Mouse (Mus musculus) E14TG2a.4 (cell line): Measurements from ENCODE around the gene Ntm.

ENCODE experiments used
- H3K27me3 ChIP-seq: 2 replicates; pipeline ENCODE4 v1.6.1; 2014; ENCODE audit warnings: low read length, control low read depth; ENCODE audit not compliant: insufficient read depth
- H3K36me3 ChIP-seq: 2 replicates; pipeline ENCODE4 v1.6.1; 2014; ENCODE audit warnings: low read length, control low read depth; ENCODE audit not compliant: insufficient read depth
- H3K4me1 ChIP-seq: replicated peaks from 2 replicates; pipeline ENCODE4 v1.6.1; 2014; ENCODE audit warnings: low read depth, low read length, control low read depth
- H3K4me3 ChIP-seq: replicated peaks from 2 replicates; pipeline ENCODE4 v1.5.1; 2014; ENCODE audit warnings: mild to moderate bottlenecking, low read length
- H3K9me3 ChIP-seq: 2 replicates; pipeline ENCODE4 v1.6.1; 2014; ENCODE audit warnings: low read length, control low read depth
- CTCF ChIP-seq: conservative IDR thresholded peaks from 2 replicates; pipeline ENCODE4 v1.5.1; 2014; ENCODE audit warnings: low read length
- NANOG ChIP-seq: IDR thresholded peaks from 2 replicates; pipeline ENCODE4 v1.6.1; 2014; ENCODE audit warnings: borderline replicate concordance, low read length, mixed read lengths
- POU5F1 ChIP-seq: IDR thresholded peaks from 2 replicates; pipeline ENCODE4 v1.6.1; 2014; ENCODE audit warnings: low read length, borderline replicate concordance

Gene Ntm

DNA sequence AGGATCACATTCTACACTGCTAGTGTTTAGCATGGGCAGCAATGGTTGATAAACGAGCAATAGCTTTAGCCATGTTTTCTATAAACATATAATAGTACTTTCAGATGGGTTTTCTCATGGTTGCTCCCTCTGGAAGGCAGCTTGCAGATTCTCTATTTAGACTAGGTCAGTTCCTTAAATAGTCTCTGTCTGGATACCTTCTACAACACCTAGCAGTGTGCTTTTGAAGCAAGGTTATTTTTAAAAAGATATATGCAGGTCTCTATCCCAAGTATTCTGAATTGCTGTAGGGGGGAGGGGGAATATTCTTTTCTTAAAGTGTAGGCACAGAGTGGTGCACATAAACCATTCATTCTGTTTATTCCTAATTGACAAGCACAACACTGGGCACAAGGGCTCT is 511.7 kb downstream of the Ntm start:
- H3K4me3 ChIP-seq, result no peak overlapping the region
- H3K36me3 ChIP-seq, result no peaks in the 10 kb centered on the region
- H3K4me1 ChIP-seq, result no peaks in the 10 kb centered on the region
- H3K9me3 ChIP-seq, result no peaks in the 10 kb centered on the region
- no peak for TF ChIP-seq CTCF
- no peak for TF ChIP-seq NANOG
- no peak for TF ChIP-seq POU5F1
- no peaks in the 10 kb centered on the region for H3K27me3 ChIP-seq

DNA sequence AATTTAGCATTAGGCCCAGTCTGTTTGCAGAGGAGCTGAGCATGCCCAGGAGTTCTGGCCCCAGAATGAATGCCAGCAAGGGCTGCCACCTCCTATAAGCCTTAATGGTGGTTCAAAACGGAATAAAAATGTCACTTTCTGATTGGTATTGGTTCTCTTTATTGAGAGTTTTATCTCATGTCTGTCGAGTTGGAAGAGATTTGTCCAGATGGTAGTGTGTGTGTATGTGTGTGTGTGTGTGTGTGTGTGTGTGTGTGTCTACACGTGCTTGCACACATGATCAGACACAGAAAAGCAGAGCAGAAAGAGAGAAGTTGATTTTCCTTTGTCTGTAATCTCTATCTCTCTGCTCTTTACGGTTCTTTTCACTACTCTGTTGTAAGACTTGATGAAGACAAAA is 518.9 kb downstream of the Ntm start:
- Histone ChIP-seq H3K4me1 (no peaks in the 10 kb centered on the region), H3K4me3 (no peak overlapping the region), H3K36me3 (no peaks in the 10 kb centered on the region), H3K27me3 (no peaks in the 10 kb centered on the region), H3K9me3 (no peaks in the 10 kb centered on the region)
- no peak for TF ChIP-seq POU5F1
- TF ChIP-seq NANOG, result no peak
- TF ChIP-seq CTCF, result no peak

DNA sequence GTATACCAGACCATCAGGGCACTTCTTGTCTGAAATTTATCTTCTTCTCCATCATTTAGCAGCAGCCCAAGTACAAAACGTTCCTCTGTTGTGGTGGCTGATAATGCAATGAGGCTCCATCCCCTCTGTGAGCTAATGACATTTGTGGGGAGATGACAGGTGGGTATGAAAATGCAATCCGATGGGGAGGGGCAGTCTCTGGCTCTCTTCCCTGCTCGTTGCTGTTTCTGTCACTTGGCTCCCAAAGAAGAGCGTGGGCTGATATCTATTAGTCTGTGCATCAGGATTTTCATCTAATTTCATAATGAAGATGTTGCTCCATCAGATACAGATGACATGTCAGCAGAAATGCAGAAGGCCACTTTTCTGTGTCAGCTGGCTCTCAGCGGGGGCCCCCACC is 523.5 kb downstream of the Ntm start:
- no peaks in the 10 kb centered on the region for H3K9me3 ChIP-seq
- H3K27me3 ChIP-seq, result peaks cover 3% of the 10 kb centered on the region; the same call in 1 of the 2 replicates
- H3K36me3 ChIP-seq, result no peaks in the 10 kb centered on the region
- peaks cover 3% of the 10 kb centered on the region for H3K4me1 ChIP-seq
- H3K4me3 ChIP-seq, result no peak overlapping the region
- TF ChIP-seq NANOG (no peak), CTCF (no peak), POU5F1 (no peak)

DNA sequence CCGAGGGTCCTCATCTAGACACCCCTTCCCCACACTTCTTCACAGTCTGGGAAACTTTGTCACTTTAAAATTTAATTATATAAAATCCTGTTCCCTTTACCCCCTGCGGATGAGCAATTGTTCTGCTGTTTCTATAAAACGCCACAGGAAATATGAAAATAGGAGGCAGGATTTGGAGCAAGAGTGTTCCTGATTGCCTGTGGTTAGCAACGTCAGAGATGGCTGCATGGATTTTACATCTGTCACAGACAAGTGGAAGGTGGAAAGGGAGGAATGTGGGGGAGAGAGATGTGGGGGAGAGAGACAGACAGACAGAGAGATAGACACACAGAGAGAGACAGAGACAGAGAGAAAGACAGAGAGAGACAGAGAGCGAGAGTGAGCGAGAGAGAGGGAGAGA is 528.3 kb downstream of the Ntm start:
- Histone ChIP-seq H3K36me3 (no peaks in the 10 kb centered on the region), H3K27me3 (peaks cover 7% of the 10 kb centered on the region; the same call in 1 of the 2 replicates), H3K9me3 (no peaks in the 10 kb centered on the region), H3K4me3 (no peak overlapping the region), H3K4me1 (peaks cover 18% of the 10 kb centered on the region)
- no peak for TF ChIP-seq CTCF
- no peak for TF ChIP-seq NANOG
- TF ChIP-seq POU5F1, result no peak

DNA sequence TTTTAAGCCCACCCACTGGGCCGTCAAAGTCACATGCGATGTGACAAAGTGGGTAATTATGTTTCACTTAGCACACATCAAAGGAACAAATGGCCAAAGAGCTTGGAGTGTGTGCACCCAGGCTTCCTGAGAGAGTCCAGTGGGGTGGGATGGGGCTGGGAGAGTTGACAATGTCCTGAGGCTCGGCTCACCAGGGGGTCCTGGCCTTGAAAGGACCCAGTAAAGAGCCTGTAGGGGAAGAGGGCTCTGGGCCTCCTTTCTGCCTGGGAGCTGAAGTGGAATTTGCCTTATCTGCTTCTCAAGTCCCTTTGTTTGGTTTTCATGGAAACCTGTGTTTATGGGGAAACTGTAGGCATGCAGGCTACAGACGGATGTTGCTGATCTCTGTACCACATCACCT is 529.0 kb downstream of the Ntm start:
- Histone ChIP-seq H3K4me3 (no peak overlapping the region), H3K27me3 (peaks cover 13% of the 10 kb centered on the region), H3K36me3 (no peaks in the 10 kb centered on the region), H3K4me1 (peaks cover 18% of the 10 kb centered on the region), H3K9me3 (no peaks in the 10 kb centered on the region)
- TF ChIP-seq CTCF (no peak), NANOG (peak; percentile 81), POU5F1 (no peak)

DNA sequence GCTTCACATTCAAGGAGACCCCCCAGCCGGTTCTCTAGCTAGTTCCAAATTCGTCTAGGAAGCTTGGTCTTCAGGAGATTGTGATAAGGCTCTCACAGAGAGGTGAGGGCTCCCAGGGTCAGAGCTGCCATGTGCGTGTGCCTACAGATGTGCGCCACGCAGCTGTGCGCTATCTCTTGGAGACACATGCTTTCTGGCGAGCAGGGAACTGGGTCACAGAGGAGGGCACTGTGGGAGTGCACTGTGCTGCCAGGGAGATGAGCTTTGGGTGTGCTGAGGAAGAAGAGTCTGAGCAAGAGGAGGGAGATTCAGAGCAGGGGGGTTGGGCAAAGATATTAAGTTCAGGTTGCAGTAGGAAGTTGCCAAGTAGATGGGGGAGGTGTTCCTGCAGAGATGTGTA is 529.8 kb downstream of the Ntm start:
- H3K36me3 ChIP-seq, result no peaks in the 10 kb centered on the region
- no peak overlapping the region for H3K4me3 ChIP-seq
- peaks cover 18% of the 10 kb centered on the region for H3K4me1 ChIP-seq
- H3K27me3 ChIP-seq, result peaks cover 13% of the 10 kb centered on the region
- TF ChIP-seq NANOG (no peak), POU5F1 (no peak), CTCF (no peak)
- no peaks in the 10 kb centered on the region for H3K9me3 ChIP-seq

DNA sequence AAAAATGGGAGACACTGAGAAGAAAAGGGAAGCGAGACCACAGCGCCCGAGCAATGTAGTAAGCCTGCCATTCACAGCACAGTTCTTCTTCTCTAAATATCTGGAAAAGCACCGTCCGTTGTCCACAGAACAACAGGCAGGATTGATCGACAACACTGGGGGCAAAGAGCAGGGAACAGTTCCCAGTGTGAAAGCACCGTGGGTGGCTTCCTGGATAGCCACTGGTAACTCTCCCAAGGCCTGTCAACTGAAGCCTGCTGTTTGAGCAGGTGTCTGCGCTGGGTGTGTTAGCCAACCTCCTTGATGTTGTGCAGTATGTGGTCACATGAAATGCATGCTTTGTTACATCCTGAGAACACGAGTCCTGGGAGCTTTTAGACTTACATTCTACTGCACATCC is 531.4 kb downstream of the Ntm start:
- TF ChIP-seq NANOG (no peak), CTCF (no peak), POU5F1 (no peak)
- peaks cover 18% of the 10 kb centered on the region for H3K4me1 ChIP-seq
- no peak overlapping the region for H3K4me3 ChIP-seq
- no peaks in the 10 kb centered on the region for H3K36me3 ChIP-seq
- no peaks in the 10 kb centered on the region for H3K9me3 ChIP-seq
- peaks cover 10% of the 10 kb centered on the region for H3K27me3 ChIP-seq

DNA sequence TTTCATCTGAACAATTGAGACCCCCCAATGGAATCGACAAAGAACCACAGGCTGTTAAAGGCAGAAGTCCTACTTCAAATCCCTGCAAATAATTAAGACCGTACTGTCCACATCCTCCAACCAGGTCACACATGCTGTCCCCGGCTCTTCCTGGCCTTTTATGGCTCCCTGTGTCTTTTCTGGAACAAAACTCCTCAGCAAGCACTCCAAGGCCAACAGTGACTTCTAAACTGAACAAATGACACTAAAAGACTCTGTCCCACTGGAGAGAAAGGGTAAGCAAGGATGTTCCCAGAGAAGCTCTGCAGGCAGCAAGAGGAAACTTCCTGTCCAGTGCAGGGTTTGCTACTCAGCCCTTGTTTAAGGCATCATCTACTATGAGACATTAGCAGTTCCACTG is 532.8 kb downstream of the Ntm start:
- Histone ChIP-seq H3K27me3 (peaks cover 10% of the 10 kb centered on the region), H3K4me1 (peaks cover 18% of the 10 kb centered on the region), H3K4me3 (no peak overlapping the region), H3K9me3 (no peaks in the 10 kb centered on the region), H3K36me3 (no peaks in the 10 kb centered on the region)
- TF ChIP-seq NANOG, result no peak

DNA sequence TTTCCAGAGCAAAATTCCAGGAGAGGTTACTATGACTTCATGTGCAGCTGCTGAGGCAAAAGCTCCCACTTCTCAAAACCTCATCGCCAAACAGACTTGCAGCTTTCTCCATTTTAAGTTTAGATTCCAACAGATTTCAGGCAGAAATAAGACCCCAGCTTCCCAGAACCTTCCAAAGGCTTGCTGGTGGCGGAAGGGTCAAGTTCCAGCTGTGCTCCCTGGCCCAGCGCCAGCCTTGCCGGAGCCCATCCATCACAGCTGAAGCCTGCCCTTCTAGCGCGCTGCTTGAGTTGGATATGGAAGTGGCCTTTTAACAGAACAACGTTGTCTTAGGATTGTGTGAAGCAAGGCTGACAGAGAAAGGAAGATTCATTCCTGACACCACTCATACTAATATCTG is 534.6 kb downstream of the Ntm start:
- H3K9me3 ChIP-seq, result no peaks in the 10 kb centered on the region
- H3K36me3 ChIP-seq, result no peaks in the 10 kb centered on the region
- TF ChIP-seq CTCF (no peak), NANOG (no peak), POU5F1 (no peak)
- H3K27me3 ChIP-seq, result peaks cover 10% of the 10 kb centered on the region; the same call in 1 of the 2 replicates
- no peak overlapping the region for H3K4me3 ChIP-seq
- peaks cover 5% of the 10 kb centered on the region for H3K4me1 ChIP-seq
